Mouse (Mus musculus) forebrain, embryonic 11.5 days (tissue): ENCODE measurements at regions not wholly inside any gene's neighbourhood (a gene's known extent, or its start where the extent isn't known, plus 50 kb on each side); places are given as distances from the start of the nearest gene placed in this dataset.

Experiments
- ATAC-seq: fragments of 200-750 bp; cut with Nextera tagmentation; replicated peaks from 2 replicates; pipeline ENCODE4 v1.8.0; 2017; ENCODE audit warnings: moderate TSS enrichment; ENCODE audit not compliant: low FRiP score
- DNase-seq: peaks from one replicate; pipeline ENCODE4 v3.0.0-alpha.2; 2017; ENCODE audit warnings: low spot score
- H3K27ac ChIP-seq: fragments of 300-500 bp; sonication (generic); 2 replicates; pipeline ENCODE4 v1.5.1; 2014; ENCODE audit warnings: low read depth, low read length
- H3K27me3 ChIP-seq: fragments of 300-500 bp; sonication (generic); 2 replicates; pipeline ENCODE4 v1.6.1; 2014; ENCODE audit warnings: mild to moderate bottlenecking, low read length, mixed read lengths; ENCODE audit not compliant: control insufficient read depth, insufficient read depth
- H3K36me3 ChIP-seq: fragments of 300-500 bp; sonication (generic); 2 replicates; pipeline ENCODE4 v1.6.1; 2014; ENCODE audit warnings: mild to moderate bottlenecking, low read length, moderate library complexity, mixed read lengths; ENCODE audit not compliant: control insufficient read depth, insufficient read depth
- H3K4me1 ChIP-seq: fragments of 300-500 bp; sonication (generic); replicated peaks from 2 replicates; pipeline ENCODE4 v1.6.1; 2014; ENCODE audit warnings: low read length, mixed read lengths; ENCODE audit not compliant: control insufficient read depth, insufficient read depth
- H3K4me2 ChIP-seq: fragments of 300-500 bp; sonication (generic); 2 replicates; pipeline ENCODE4 v1.6.1; 2014; ENCODE audit warnings: low read depth, mild to moderate bottlenecking, low read length, moderate library complexity, mixed read lengths; ENCODE audit not compliant: severe bottlenecking
- H3K4me3 ChIP-seq: fragments of 300-500 bp; sonication (generic); 2 replicates; pipeline ENCODE4 v1.5.1; 2014; ENCODE audit warnings: low read depth, low read length
- H3K9ac ChIP-seq: fragments of 300-500 bp; sonication (generic); 2 replicates; pipeline ENCODE4 v1.6.1; 2014; ENCODE audit warnings: low read length
- H3K9me3 ChIP-seq: fragments of 300-500 bp; sonication (generic); 2 replicates; pipeline ENCODE4 v1.6.1; 2016; ENCODE audit warnings: low read length, mixed read lengths; ENCODE audit not compliant: control insufficient read depth
- WGBS: fragments of 180-500 bp; shearing (Covaris S2); extraction: QIAGEN DNeasy Blood & Tissue Kit; methylation state at CpG from one replicate; pipeline ENCODE4 v1.1.7; 2014; 5-methylcytosine and 5-hydroxymethylcytosine counted together

DNA sequence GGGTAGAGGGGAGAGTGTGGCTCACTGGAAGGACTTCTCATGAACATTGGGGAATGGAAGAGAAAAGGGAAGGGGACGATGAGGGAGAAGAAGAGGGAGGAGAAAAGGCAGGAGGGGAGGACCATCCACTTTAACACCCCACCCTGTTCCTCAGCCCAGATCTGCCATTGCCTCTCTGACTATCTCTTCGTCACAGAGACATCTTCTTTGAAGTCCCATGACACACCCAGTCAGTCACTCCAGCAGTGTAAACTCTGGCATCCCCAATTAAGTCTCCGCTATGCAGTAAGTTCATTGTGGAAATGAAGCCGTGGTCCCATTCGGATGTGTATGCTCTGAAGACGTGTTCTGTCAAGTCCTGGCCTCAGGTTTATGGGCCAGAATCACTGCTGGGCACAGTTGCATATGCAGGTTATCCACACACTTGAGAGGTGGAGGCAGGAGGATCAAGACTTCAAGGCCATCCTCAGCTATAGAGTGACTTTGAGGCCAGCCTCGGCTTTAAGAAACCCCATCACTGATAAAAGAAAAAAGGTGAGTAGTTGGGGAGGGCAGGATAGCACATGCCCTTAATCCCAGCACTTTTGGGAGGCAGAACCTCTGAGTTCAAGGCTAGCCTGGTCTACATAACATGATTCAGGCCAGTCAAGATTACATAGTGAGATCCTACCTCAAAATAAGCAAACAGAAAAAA, 141.0 kb upstream of the Med13l start:
- Histone ChIP-seq H3K4me3 (no peak overlapping the region), H3K4me2 (no peak overlapping the region), H3K36me3 (no peaks in the 10 kb centered on the region), H3K27me3 (no peaks in the 10 kb centered on the region), H3K27ac (no peak overlapping the region), H3K9me3 (no peaks in the 10 kb centered on the region), H3K9ac (no peak overlapping the region), H3K4me1 (peaks cover 11% of the 10 kb centered on the region)
- WGBS: 87% methylated on average over 7 of the region's 7 CpGs
- ATAC-seq (no peak), DNase-seq (no peak)

DNA sequence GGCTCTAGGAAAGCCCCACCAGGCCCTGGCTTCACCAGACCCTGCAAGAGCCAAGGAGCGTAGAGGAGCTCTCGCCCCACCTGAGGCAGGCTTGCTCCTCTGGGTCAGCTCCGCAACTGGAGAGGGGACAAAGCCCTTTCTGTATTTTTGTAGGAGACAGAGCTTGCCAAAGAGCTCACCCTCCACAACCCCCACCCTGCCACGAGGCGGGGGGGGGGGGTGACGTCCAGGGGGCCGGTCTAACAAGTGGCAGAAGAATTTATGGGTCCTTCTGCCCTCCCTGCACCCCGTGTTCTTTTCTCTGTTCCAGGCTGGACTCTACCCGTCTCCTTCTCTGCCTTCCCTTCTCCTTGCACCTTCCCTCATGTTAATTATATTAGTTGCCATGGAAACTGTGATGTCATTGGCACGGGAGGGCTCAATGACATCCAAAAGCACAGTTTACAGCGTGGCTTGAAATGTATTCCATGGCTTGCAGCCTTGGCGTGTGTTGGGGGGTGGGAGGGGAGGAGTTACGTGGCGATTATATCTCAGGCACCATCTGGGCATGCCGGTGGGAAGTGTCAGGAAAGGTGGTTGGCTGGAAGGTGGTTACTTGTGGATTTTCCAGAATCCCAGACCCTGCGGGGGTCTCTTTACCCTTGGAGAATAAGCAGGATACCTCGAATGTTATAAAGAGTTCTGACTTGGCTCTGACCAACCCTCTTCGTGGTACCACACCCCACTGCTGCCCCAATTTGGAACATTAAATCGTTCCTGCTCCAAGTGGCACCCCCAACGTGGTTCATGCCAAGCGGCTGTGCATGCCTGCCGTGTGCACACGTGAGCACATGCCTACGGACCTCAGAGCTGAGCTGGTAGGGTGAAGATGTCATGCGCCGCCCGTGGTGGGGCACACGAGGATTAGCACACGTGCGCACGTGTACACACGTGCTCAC, 138.3 kb upstream of the Med13l start:
- peak; percentile 87 for ATAC-seq
- H3K9ac ChIP-seq: peak overlapping the region; percentile 61

DNA sequence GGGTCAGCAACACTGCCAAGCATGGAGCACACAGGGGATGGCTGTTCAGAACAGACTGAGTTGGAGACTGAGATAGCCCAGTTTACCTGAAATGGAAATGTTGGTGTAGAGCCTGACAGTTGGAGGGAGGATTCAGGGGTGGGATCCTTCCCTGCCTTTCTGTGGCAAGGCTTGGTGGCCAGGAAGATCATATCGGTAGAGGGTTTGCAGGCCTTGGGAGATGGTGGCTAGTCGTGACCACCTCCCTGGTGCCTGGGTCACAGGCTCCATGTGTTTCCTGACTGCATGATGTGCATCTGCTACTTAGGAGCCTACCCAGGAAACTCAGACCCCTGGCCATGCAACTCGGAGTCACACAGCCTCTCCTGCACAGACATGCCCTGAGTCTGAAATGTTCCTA, 136.3 kb upstream of the Med13l start:
- H3K4me3 ChIP-seq: no peak overlapping the region
- H3K9ac ChIP-seq: no peak overlapping the region
- no peaks in the 10 kb centered on the region for H3K36me3 ChIP-seq
- WGBS: 84% methylated on average over 3 of the region's 3 CpGs
- H3K9me3 ChIP-seq: no peaks in the 10 kb centered on the region
- peaks cover 14% of the 10 kb centered on the region for H3K4me1 ChIP-seq
- no peak for ATAC-seq
- H3K27ac ChIP-seq: no peak overlapping the region
- no peak overlapping the region for H3K4me2 ChIP-seq
- H3K27me3 ChIP-seq: no peaks in the 10 kb centered on the region
- DNase-seq: no peak

More for the DNA sequence above, 138.3 kb upstream of the Med13l start:
- peaks cover 14% of the 10 kb centered on the region for H3K4me1 ChIP-seq
- WGBS: 51% methylated on average over 32 of the region's 32 CpGs
- H3K4me2 ChIP-seq: peak overlapping the region; percentile 55
- no peaks in the 10 kb centered on the region for H3K9me3 ChIP-seq
- H3K27me3 ChIP-seq: no peaks in the 10 kb centered on the region
- no peaks in the 10 kb centered on the region for H3K36me3 ChIP-seq
- peak overlapping the region; percentile 18; the same call in 1 of the 2 replicates for H3K27ac ChIP-seq
- H3K4me3 ChIP-seq: peak overlapping the region; percentile 7; the same call in 1 of the 2 replicates
- DNase-seq: peak; percentile 68

DNA sequence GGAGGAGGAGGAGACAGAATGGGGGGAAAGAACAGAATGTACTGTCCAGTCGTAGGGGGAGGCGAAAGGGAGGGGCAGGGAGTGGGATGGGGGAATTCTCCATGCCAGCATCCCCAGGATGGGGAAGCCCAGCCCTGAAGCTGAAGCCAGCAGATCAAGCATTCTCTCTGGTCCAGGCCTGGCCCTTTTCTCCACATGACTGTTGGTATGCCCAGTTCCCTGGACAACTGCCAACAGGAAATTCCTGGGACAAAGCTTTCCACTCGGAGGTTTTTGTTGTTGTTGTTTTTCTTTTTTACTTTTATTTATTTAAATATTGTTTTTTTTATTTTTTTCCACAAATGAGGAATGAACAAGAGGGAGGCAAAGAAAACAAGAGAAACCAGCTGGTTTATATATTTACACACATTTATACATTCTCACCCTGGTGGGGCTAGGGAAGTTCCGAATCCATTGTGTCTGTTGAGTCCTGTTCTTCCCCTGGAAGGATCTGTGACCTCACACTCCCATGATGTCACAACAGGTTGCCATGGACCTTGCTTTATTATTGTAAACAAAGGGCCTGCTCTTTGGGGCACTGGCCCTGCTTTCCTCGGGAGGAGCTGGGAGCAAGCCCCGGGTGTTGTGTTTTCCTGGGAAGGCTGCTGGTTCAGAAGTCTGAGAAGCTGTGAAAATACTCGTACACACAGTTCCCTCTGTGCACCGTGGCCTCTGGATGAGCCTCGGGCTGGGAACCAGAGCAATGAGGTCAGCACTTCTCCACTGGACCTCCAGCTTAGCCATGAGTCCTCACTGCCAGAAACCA, 135.5 kb upstream of the Med13l start:
- no peak overlapping the region for H3K27ac ChIP-seq
- 59% methylated on average over 9 of the region's 9 CpGs for WGBS

DNA sequence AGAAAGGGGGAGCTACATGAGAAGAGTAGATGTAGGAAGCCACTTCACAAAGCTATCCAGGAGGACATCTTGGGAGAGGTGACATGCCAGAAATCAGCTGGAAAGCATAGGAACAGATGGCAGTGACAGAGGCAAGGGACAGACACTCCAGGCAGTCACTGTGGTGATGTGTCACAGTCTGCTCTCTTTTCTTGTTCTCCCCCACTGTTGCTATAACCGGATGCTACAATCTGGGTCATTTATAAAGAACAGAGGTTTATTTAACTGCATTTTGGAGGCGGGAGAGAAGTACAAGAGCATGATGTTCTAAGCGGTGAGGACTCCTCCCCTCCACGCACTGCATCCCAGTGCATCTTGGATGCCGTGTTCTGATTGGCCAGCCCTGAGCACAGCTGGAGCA, 133.8 kb upstream of the Med13l start:
- Histone ChIP-seq H3K27ac (no peak overlapping the region), H3K4me2 (no peak overlapping the region), H3K9ac (no peak overlapping the region), H3K36me3 (no peaks in the 10 kb centered on the region), H3K9me3 (no peaks in the 10 kb centered on the region), H3K27me3 (no peaks in the 10 kb centered on the region), H3K4me1 (peaks cover 12% of the 10 kb centered on the region), H3K4me3 (no peak overlapping the region)
- ATAC-seq (no peak), DNase-seq (no peak)
- WGBS: 53% methylated on average over 5 of the region's 5 CpGs

More for the DNA sequence above, 135.5 kb upstream of the Med13l start:
- ATAC-seq (no peak), DNase-seq (no peak)
- Histone ChIP-seq H3K4me1 (peaks cover 14% of the 10 kb centered on the region), H3K4me2 (no peak overlapping the region), H3K27me3 (no peaks in the 10 kb centered on the region), H3K36me3 (no peaks in the 10 kb centered on the region), H3K9me3 (no peaks in the 10 kb centered on the region), H3K9ac (no peak overlapping the region), H3K4me3 (no peak overlapping the region)

DNA sequence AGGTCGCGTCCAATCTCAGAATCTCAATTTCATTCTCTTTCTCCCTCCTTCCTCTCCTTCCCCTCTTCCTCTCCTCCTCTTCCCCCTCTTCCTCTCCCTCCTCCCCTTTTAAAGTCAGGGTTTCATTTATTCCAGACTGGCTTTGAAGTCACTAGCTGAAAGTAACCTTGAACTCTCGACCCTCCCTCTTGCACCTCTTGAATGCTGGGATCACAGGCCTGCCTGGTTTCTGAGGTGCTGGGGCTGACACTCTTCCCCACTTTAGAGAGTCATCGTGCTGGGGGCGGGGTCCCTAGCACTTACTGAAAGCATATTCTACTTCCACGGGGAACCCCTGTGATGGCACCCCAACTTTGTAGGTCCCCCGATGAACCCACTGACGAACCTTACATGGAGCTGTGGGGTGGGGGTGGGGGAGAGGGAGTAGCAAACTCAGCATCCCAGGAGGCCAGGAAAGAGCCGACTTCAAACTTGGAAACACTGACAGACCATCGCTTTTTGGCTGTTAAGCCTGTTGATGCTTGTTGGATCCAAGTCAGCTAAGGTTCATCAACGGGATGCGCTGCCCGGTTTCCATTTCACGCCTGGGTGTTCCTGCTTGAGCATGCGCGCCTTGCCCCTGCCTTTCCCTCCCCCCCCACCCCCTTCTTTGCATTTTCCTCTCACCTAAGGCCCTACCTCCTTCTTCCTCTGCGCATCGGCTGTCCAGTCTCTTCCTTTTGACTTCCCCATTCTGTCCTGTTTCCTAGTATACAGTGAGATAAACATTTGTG, 132.0 kb upstream of the Med13l start:
- WGBS: 88% methylated on average over 18 of the region's 18 CpGs

DNA sequence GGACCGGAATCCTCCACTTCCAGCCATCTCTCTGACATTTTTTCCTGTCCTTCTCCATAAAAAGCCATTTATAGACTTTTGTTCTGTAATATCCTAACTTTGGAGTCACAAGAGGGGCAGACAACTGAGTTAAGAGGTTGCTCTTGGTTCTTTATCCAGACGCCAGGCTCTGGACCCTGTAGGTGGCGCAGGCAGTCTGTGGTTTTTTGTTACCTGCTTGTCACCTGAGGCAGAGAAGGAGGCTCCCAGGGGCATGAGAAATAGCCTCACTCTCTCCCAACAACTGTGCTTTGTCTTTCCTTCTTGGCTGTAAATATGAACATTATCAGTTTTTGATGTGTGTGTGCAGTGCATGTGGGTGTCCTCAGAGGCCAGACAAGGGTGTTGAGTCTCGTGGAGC, 126.9 kb upstream of the Med13l start:
- Histone ChIP-seq H3K9me3 (no peaks in the 10 kb centered on the region), H3K36me3 (no peaks in the 10 kb centered on the region), H3K9ac (no peak overlapping the region), H3K27ac (no peak overlapping the region), H3K4me3 (no peak overlapping the region), H3K4me2 (no peak overlapping the region), H3K27me3 (peaks cover 16% of the 10 kb centered on the region), H3K4me1 (peaks cover 14% of the 10 kb centered on the region)
- ATAC-seq (no peak), DNase-seq (no peak)
- WGBS: 68% methylated on average over 4 of the region's 4 CpGs

More for the DNA sequence above, 132.0 kb upstream of the Med13l start:
- no peak for DNase-seq
- Histone ChIP-seq H3K4me3 (no peak overlapping the region), H3K27ac (no peak overlapping the region), H3K4me2 (no peak overlapping the region), H3K27me3 (no peaks in the 10 kb centered on the region), H3K4me1 (peaks cover 3% of the 10 kb centered on the region; the same call in 1 of the 2 replicates), H3K36me3 (no peaks in the 10 kb centered on the region), H3K9me3 (no peaks in the 10 kb centered on the region), H3K9ac (no peak overlapping the region)
- ATAC-seq: no peak
